Mouse (Mus musculus) liver, postnatal 0 days (tissue): Measurements from ENCODE around the gene Sirt7. TPM values are rescaled to one million over a fixed set of nuclear protein-coding genes. Genes with fewer than 3 reads are reported as not detected.

Experiments used
- ATAC-seq: fragments of 200-750 bp; cut with Nextera tagmentation; 2 replicates; pipeline ENCODE4 v1.8.0; 2017; ENCODE audit warnings: mild to moderate bottlenecking, moderate library complexity
- DNase-seq: peaks from one replicate; pipeline ENCODE4 v3.0.0-alpha.2; 2016
- H3K27ac ChIP-seq: fragments of 300-500 bp; sonication (generic); 2 replicates; pipeline ENCODE4 v1.5.1; 2014; ENCODE audit warnings: antibody characterized with exemption, moderate library complexity, mild to moderate bottlenecking, low read depth
- H3K27me3 ChIP-seq: fragments of 300-500 bp; sonication (generic); 2 replicates; pipeline ENCODE4 v1.6.1; 2014; ENCODE audit warnings: low read length, control low read depth, mixed read lengths; ENCODE audit not compliant: insufficient read depth
- H3K36me3 ChIP-seq: fragments of 300-500 bp; sonication (generic); replicated peaks from 2 replicates; pipeline ENCODE4 v1.6.1; 2014; ENCODE audit warnings: mild to moderate bottlenecking, control low read depth, low read length, moderate library complexity, mixed read lengths; ENCODE audit not compliant: insufficient read depth
- H3K4me1 ChIP-seq: fragments of 300-500 bp; sonication (generic); 2 replicates; pipeline ENCODE4 v1.6.1; 2014; ENCODE audit warnings: antibody characterized with exemption, mild to moderate bottlenecking, control low read depth; ENCODE audit not compliant: insufficient read depth
- H3K4me2 ChIP-seq: fragments of 300-500 bp; sonication (generic); 2 replicates; pipeline ENCODE4 v1.6.1; 2014; ENCODE audit warnings: low read depth, mild to moderate bottlenecking, low read length, moderate library complexity, mixed read lengths
- H3K4me3 ChIP-seq: fragments of 300-500 bp; sonication (generic); 2 replicates; pipeline ENCODE4 v1.5.1; 2014; ENCODE audit warnings: low read depth, low read length
- H3K9ac ChIP-seq: fragments of 300-500 bp; sonication (generic); replicated peaks from 2 replicates; pipeline ENCODE4 v1.6.1; 2014; ENCODE audit warnings: mild to moderate bottlenecking, moderate library complexity
- H3K9me3 ChIP-seq: fragments of 300-500 bp; sonication (generic); 2 replicates; pipeline ENCODE4 v1.6.1; 2016; ENCODE audit warnings: mild to moderate bottlenecking, control low read depth, low read length, mixed read lengths
- CTCF ChIP-seq: sonication (generic); IDR thresholded peaks from 2 replicates; pipeline ENCODE4 v1.5.1; 2016; ENCODE audit warnings: antibody characterized with exemption, low read depth
- EP300 ChIP-seq: IDR thresholded peaks from 2 replicates; pipeline ENCODE4 v1.6.1; 2016; ENCODE audit warnings: antibody characterized with exemption, low read depth, mild to moderate bottlenecking
- WGBS: fragments of 180-500 bp; shearing (Covaris S2); extraction: QIAGEN DNeasy Blood & Tissue Kit; methylation state at CpG from one replicate; pipeline ENCODE4 v1.1.7; 2014; ENCODE audit not compliant: insufficient replicate concordance; 5-methylcytosine and 5-hydroxymethylcytosine counted together
- polyA plus RNA-seq: library from polyadenylated mRNA; unstranded; fragments of >200 nt; fragmentation: Nextera tagmentation; extraction: Ambion mirVana; gene quantifications from 2 replicates; pipeline ENCODE4 v1.2.1, GENCODE M21; 2015

The Sirt7 gene
- polyA plus RNA-seq, 1 experiment from 2014 or later, result 34.3 TPM

GRCm38 (mm10) chr11:120622805-120623204, 2.2 kb downstream of the Sirt7 start:
- Histone ChIP-seq H3K9me3 (no peaks in the 10 kb centered on the region), H3K9ac (no peak overlapping the region), H3K4me3 (no peak overlapping the region), H3K27ac (no peak overlapping the region), H3K36me3 (peaks cover 57% of the 10 kb centered on the region), H3K27me3 (no peaks in the 10 kb centered on the region), H3K4me1 (peaks cover 47% of the 10 kb centered on the region), H3K4me2 (no peak overlapping the region)
- DNase-seq, result no peak
- 93% methylated on average over 6 of the region's 6 CpGs for WGBS
- no peak for ATAC-seq
- TF ChIP-seq CTCF (no peak), EP300 (no peak)

DNA sequence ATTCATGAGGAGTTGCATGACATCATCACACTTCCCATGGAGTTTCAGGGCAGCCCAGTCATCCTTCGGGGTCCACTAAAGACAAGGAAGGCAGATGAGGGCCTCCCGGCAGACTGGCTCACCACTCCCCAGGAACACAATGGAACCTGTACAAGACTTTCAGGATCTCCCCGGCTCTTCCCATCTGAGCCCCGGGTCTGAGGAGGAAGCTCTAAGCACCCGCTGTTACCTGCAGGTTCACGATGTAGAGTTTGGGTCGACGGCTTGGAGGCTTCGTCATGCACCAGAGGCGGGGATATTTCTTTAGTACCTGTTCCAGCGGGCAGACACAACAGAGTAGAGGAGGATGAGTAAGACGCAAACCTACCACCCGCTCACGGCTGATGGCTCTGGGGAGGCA, 4.8 kb downstream of the Sirt7 start:
- Histone ChIP-seq H3K4me2 (no peak overlapping the region), H3K27ac (no peak overlapping the region), H3K4me1 (peaks cover 39% of the 10 kb centered on the region), H3K27me3 (no peaks in the 10 kb centered on the region), H3K36me3 (peaks cover 56% of the 10 kb centered on the region), H3K9me3 (no peaks in the 10 kb centered on the region), H3K4me3 (no peak overlapping the region), H3K9ac (no peak overlapping the region)
- ATAC-seq (no peak), DNase-seq (no peak)
- WGBS, result 95% methylated on average over 14 of the region's 14 CpGs
- TF ChIP-seq EP300, result no peak
- no peak for TF ChIP-seq CTCF

- no peak for ATAC-seq
- Histone ChIP-seq H3K9me3 (no peaks in the 10 kb centered on the region), H3K4me2 (no peak overlapping the region), H3K4me1 (peaks cover 33% of the 10 kb centered on the region), H3K27ac (peak overlapping the region; percentile 95), H3K9ac (no peak overlapping the region), H3K4me3 (no peak overlapping the region), H3K36me3 (peaks cover 58% of the 10 kb centered on the region), H3K27me3 (no peaks in the 10 kb centered on the region)
- TF ChIP-seq EP300, result no peak
- no peak for TF ChIP-seq CTCF
- DNase-seq, result no peak
- 92% methylated on average over 25 of the region's 25 CpGs for WGBS
These were observed 6.2 kb downstream of the Sirt7 start for GRCm38 (mm10) chr11:120618619-120619535.

GRCm38 (mm10) chr11:120617519-120618112, 7.4 kb downstream of the Sirt7 start, which contains the start of gene Pcyt2:
Gene Pcyt2, minus strand, starts transcription at chr11:120617936.
- peaks cover 26% of the 10 kb centered on the region for H3K4me1 ChIP-seq
- ATAC-seq (peak; percentile 92), DNase-seq (peak; percentile 97)
- H3K36me3 ChIP-seq, result peaks cover 58% of the 10 kb centered on the region
- TF ChIP-seq EP300 (no peak), CTCF (no peak)
- peak within 1 kb of the TSS; percentile 94 for H3K9ac ChIP-seq
- no peaks in the 10 kb centered on the region for H3K27me3 ChIP-seq
- H3K9me3 ChIP-seq, result no peaks in the 10 kb centered on the region
- H3K4me3 ChIP-seq, result peak within 1 kb of the TSS; percentile 92
- H3K27ac ChIP-seq, result peak within 1 kb of the TSS; percentile 95
- H3K4me2 ChIP-seq, result peak within 1 kb of the TSS; percentile 98
- under 1% methylated on average over 54 of the region's 56 CpGs for WGBS

DNA sequence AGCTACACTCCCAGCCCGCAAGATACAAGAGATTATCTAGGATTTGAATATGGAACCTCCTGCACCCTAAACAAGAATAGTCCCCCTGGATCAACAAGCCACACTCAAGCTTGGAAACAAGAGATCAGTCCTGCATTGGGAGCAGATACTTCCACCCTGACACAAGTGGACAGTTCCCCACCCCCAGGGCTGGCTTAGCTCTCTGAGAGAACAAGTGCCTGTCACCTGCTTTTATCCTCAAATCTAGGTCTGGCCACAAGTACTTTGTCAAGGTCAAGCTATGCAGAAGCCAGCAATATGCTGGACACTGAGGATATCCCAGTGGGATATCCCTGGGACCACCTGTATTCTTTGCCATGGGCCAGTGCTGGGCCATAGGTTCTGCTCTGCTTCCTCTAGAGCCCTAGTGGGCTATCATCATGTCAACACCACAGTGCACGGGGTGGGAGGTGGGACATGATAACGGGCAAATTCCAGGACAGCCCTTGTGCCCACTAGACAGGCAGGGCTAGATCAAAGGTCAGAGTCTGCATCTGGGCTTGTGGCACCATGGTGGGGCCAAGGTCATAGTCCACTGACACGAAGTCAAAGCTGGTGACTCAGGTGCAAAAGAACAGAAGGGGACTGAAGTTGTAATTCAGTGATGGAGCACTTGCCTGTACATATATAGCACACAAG, 8.3 kb downstream of the Sirt7 start:
- peaks cover 28% of the 10 kb centered on the region for H3K4me1 ChIP-seq
- DNase-seq (no peak), ATAC-seq (peak; percentile 40)
- H3K4me3 ChIP-seq, result peak overlapping the region; percentile 92
- peak overlapping the region; percentile 98 for H3K4me2 ChIP-seq
- TF ChIP-seq EP300, result no peak
- TF ChIP-seq CTCF, result no peak
- WGBS, result 40% methylated on average over 4 of the region's 4 CpGs
- peak overlapping the region; percentile 94 for H3K9ac ChIP-seq
- peak overlapping the region; percentile 95 for H3K27ac ChIP-seq
- H3K36me3 ChIP-seq, result peaks cover 57% of the 10 kb centered on the region
- H3K27me3 ChIP-seq, result no peaks in the 10 kb centered on the region
- H3K9me3 ChIP-seq, result no peaks in the 10 kb centered on the region

- Histone ChIP-seq H3K9ac (peak overlapping the region; percentile 94), H3K36me3 (peaks cover 57% of the 10 kb centered on the region), H3K27ac (peak overlapping the region; percentile 95), H3K27me3 (no peaks in the 10 kb centered on the region), H3K9me3 (no peaks in the 10 kb centered on the region), H3K4me1 (peaks cover 28% of the 10 kb centered on the region), H3K4me3 (peak overlapping the region; percentile 92), H3K4me2 (peak overlapping the region; percentile 98)
- TF ChIP-seq EP300, result no peak
- no peak for TF ChIP-seq CTCF
- DNase-seq, result no peak
- WGBS, result 82% methylated on average over 11 of the region's 11 CpGs
- ATAC-seq, result peak; percentile 18
These were observed 9.3 kb downstream of the Sirt7 start for GRCm38 (mm10) chr11:120615606-120616203.
